Mouse (Mus musculus): ENCODE data around the gene Bbs4. TPM values are rescaled to one million over a fixed set of nuclear protein-coding genes. Genes with fewer than 3 reads are reported as not detected.

The Bbs4 gene
- 12.2 and 13.0 TPM in 2 replicates for polyA plus RNA-seq (2011; ENCODE audit: insufficient read depth, insufficient read length, low read depth, missing spikeins)

- Histone ChIP-seq H3K27me3 (ENCODE audit: control insufficient read depth, insufficient read depth, low read length, poor library complexity, severe bottlenecking) (no peaks in the 10 kb centered on the region), H3K9me3 (replicated peaks; ENCODE audit: control insufficient read depth, insufficient read depth, low read length, poor library complexity, severe bottlenecking) (no peaks in the 10 kb centered on the region), H3K4me3 (ENCODE audit: low read depth, low read length) (peak within 1 kb of the TSS; percentile 69), H3K4me1 (ENCODE audit: control insufficient read depth, insufficient read depth, low read length) (no peaks in the 10 kb centered on the region), H3K27ac (ENCODE audit: insufficient read depth, low read length) (no peak within 1 kb of the TSS), H3K36me3 (ENCODE audit: control insufficient read depth, insufficient read depth, low read length, poor library complexity, severe bottlenecking) (no peaks in the 10 kb centered on the region), H3K9ac (ENCODE audit: low read depth, poor library complexity, severe bottlenecking) (peak within 1 kb of the TSS; percentile 71)
- no peak for TF ChIP-seq POLR2A (IDR thresholded peaks at IDR 0.05; ENCODE audit: insufficient read depth, low read length)
- no peak for TF ChIP-seq EP300 (IDR thresholded peaks at IDR 0.05; ENCODE audit: insufficient read depth, low read depth, low read length)
- TF ChIP-seq CTCF (IDR thresholded peaks at IDR 0.05; ENCODE audit: low read depth, low read length), result no peak
Observed at GRCm38 (mm10) chr9:59353253-59353639, at the start of gene Bbs4. Gene Bbs4, minus strand, starts transcription at chr9:59353508.

GRCm38 (mm10) chr9:59389086-59389485 lies 35.8 kb upstream of the Bbs4 start:
- no peaks in the 10 kb centered on the region for H3K9me3 ChIP-seq (replicated peaks; ENCODE audit: control insufficient read depth, insufficient read depth, low read length, poor library complexity, severe bottlenecking)
- no peaks in the 10 kb centered on the region for H3K27me3 ChIP-seq (ENCODE audit: control insufficient read depth, insufficient read depth, low read length, poor library complexity, severe bottlenecking)
- H3K4me3 ChIP-seq (ENCODE audit: low read depth, low read length), result no peak overlapping the region
- no peak overlapping the region for H3K27ac ChIP-seq (ENCODE audit: insufficient read depth, low read length)
- no peak for TF ChIP-seq POLR2A (IDR thresholded peaks at IDR 0.05; ENCODE audit: insufficient read depth, low read length)
- TF ChIP-seq EP300 (IDR thresholded peaks at IDR 0.05; ENCODE audit: insufficient read depth, low read depth, low read length), result no peak
- no peak for TF ChIP-seq CTCF (IDR thresholded peaks at IDR 0.05; ENCODE audit: low read depth, low read length)
- H3K4me1 ChIP-seq (ENCODE audit: control insufficient read depth, insufficient read depth, low read length), result peaks cover 3% of the 10 kb centered on the region
- H3K36me3 ChIP-seq (ENCODE audit: control insufficient read depth, insufficient read depth, low read length, poor library complexity, severe bottlenecking), result peaks cover 14% of the 10 kb centered on the region
- H3K9ac ChIP-seq (ENCODE audit: low read depth, poor library complexity, severe bottlenecking), result no peak overlapping the region

- Histone ChIP-seq H3K9ac (ENCODE audit: low read depth, poor library complexity, severe bottlenecking) (no peak overlapping the region), H3K36me3 (ENCODE audit: control insufficient read depth, insufficient read depth, low read length, poor library complexity, severe bottlenecking) (peaks cover 7% of the 10 kb centered on the region), H3K27ac (ENCODE audit: insufficient read depth, low read length) (no peak overlapping the region), H3K4me1 (ENCODE audit: control insufficient read depth, insufficient read depth, low read length) (peaks cover 3% of the 10 kb centered on the region), H3K9me3 (replicated peaks; ENCODE audit: control insufficient read depth, insufficient read depth, low read length, poor library complexity, severe bottlenecking) (no peaks in the 10 kb centered on the region), H3K27me3 (ENCODE audit: control insufficient read depth, insufficient read depth, low read length, poor library complexity, severe bottlenecking) (no peaks in the 10 kb centered on the region), H3K4me3 (ENCODE audit: low read depth, low read length) (no peak overlapping the region)
- TF ChIP-seq POLR2A (IDR thresholded peaks at IDR 0.05; ENCODE audit: insufficient read depth, low read length) (no peak), EP300 (IDR thresholded peaks at IDR 0.05; ENCODE audit: insufficient read depth, low read depth, low read length) (no peak), CTCF (IDR thresholded peaks at IDR 0.05; ENCODE audit: low read depth, low read length) (no peak)
Observed at GRCm38 (mm10) chr9:59388311-59388710, 35.0 kb upstream of the Bbs4 start.

GRCm38 (mm10) chr9:59387461-59387860 lies 34.2 kb upstream of the Bbs4 start:
- no peak for TF ChIP-seq CTCF (IDR thresholded peaks at IDR 0.05; ENCODE audit: low read depth, low read length)
- no peak for TF ChIP-seq EP300 (IDR thresholded peaks at IDR 0.05; ENCODE audit: insufficient read depth, low read depth, low read length)
- TF ChIP-seq POLR2A (IDR thresholded peaks at IDR 0.05; ENCODE audit: insufficient read depth, low read length), result no peak
- Histone ChIP-seq H3K9me3 (replicated peaks; ENCODE audit: control insufficient read depth, insufficient read depth, low read length, poor library complexity, severe bottlenecking) (no peaks in the 10 kb centered on the region), H3K4me1 (ENCODE audit: control insufficient read depth, insufficient read depth, low read length) (peaks cover 3% of the 10 kb centered on the region), H3K27ac (ENCODE audit: insufficient read depth, low read length) (no peak overlapping the region), H3K9ac (ENCODE audit: low read depth, poor library complexity, severe bottlenecking) (no peak overlapping the region), H3K27me3 (ENCODE audit: control insufficient read depth, insufficient read depth, low read length, poor library complexity, severe bottlenecking) (no peaks in the 10 kb centered on the region), H3K4me3 (ENCODE audit: low read depth, low read length) (no peak overlapping the region), H3K36me3 (ENCODE audit: control insufficient read depth, insufficient read depth, low read length, poor library complexity, severe bottlenecking) (no peaks in the 10 kb centered on the region; the same call in 1 of the 2 replicates)

GRCm38 (mm10) chr9:59375626-59376025 lies 22.3 kb upstream of the Bbs4 start:
- TF ChIP-seq POLR2A (IDR thresholded peaks at IDR 0.05; ENCODE audit: insufficient read depth, low read length), result no peak
- no peak for TF ChIP-seq EP300 (IDR thresholded peaks at IDR 0.05; ENCODE audit: insufficient read depth, low read depth, low read length)
- no peak for TF ChIP-seq CTCF (IDR thresholded peaks at IDR 0.05; ENCODE audit: low read depth, low read length)
- Histone ChIP-seq H3K4me1 (ENCODE audit: control insufficient read depth, insufficient read depth, low read length) (no peaks in the 10 kb centered on the region), H3K27ac (ENCODE audit: insufficient read depth, low read length) (no peak overlapping the region), H3K4me3 (ENCODE audit: low read depth, low read length) (no peak overlapping the region), H3K27me3 (ENCODE audit: control insufficient read depth, insufficient read depth, low read length, poor library complexity, severe bottlenecking) (no peaks in the 10 kb centered on the region), H3K9ac (ENCODE audit: low read depth, poor library complexity, severe bottlenecking) (no peak overlapping the region), H3K36me3 (ENCODE audit: control insufficient read depth, insufficient read depth, low read length, poor library complexity, severe bottlenecking) (no peaks in the 10 kb centered on the region), H3K9me3 (replicated peaks; ENCODE audit: control insufficient read depth, insufficient read depth, low read length, poor library complexity, severe bottlenecking) (peaks cover 24% of the 10 kb centered on the region)

GRCm38 (mm10) chr9:59369646-59370045 lies 16.3 kb upstream of the Bbs4 start:
- Histone ChIP-seq H3K27ac (ENCODE audit: insufficient read depth, low read length) (no peak overlapping the region), H3K9me3 (replicated peaks; ENCODE audit: control insufficient read depth, insufficient read depth, low read length, poor library complexity, severe bottlenecking) (peaks cover 29% of the 10 kb centered on the region), H3K36me3 (ENCODE audit: control insufficient read depth, insufficient read depth, low read length, poor library complexity, severe bottlenecking) (no peaks in the 10 kb centered on the region), H3K27me3 (ENCODE audit: control insufficient read depth, insufficient read depth, low read length, poor library complexity, severe bottlenecking) (no peaks in the 10 kb centered on the region), H3K9ac (ENCODE audit: low read depth, poor library complexity, severe bottlenecking) (no peak overlapping the region), H3K4me3 (ENCODE audit: low read depth, low read length) (no peak overlapping the region), H3K4me1 (ENCODE audit: control insufficient read depth, insufficient read depth, low read length) (no peaks in the 10 kb centered on the region)
- TF ChIP-seq POLR2A (IDR thresholded peaks at IDR 0.05; ENCODE audit: insufficient read depth, low read length) (no peak), CTCF (IDR thresholded peaks at IDR 0.05; ENCODE audit: low read depth, low read length) (no peak), EP300 (IDR thresholded peaks at IDR 0.05; ENCODE audit: insufficient read depth, low read depth, low read length) (no peak)

All from ES-Bruce4 (cell line).